Mouse (Mus musculus): Measurements from ENCODE around the gene Aldh2. TPM values are rescaled to one million over a fixed set of nuclear protein-coding genes. Genes with fewer than 3 reads are reported as not detected.

The Aldh2 gene
- total and polyA plus RNA-seq, 3 experiments: 198 to 471 (median 267) TPM

DNA sequence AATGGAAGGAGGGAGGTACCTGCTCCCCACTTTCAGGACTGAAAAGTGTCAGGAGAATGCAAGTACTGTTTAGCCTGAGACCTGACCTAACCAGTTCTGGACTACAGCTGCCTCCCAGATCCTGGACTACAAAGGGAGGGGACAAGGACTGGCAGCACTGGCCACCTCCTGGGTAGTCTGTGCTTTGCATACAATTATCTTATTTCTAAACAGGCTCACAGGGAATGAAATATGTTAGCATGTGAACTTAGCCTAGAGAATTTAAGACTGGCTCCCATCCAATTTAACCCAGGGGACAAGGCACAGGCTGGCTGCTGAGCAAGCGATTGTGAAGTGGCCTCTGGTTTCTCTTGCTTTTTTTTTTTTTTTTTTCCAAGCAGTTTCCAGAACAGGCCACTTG lies 22.8 kb downstream of the Aldh2 start:
- Histone ChIP-seq H3K4me1 (ENCODE audit: control insufficient read depth in 1 of 2, insufficient read depth in 2 of 2, low read length in 2 of 2) (no peaks in the 10 kb centered on the region), H3K27me3 (ENCODE audit: control insufficient read depth in 1 of 2, insufficient read depth in 2 of 2, low read length in 2 of 2) (no peaks in the 10 kb centered on the region), H3K9me3 (replicated peaks; ENCODE audit: insufficient read depth, low read length) (no peaks in the 10 kb centered on the region), H3K27ac (ENCODE audit: control insufficient read depth, low read depth, low read length) (no peak overlapping the region), H3K9ac (ENCODE audit: control insufficient read depth, low read depth, low read length, poor library complexity, severe bottlenecking) (no peak overlapping the region), H3K79me2 (ENCODE audit: control insufficient read depth, insufficient read depth, low read length, poor library complexity) (no peaks in the 10 kb centered on the region), H3K4me3 (ENCODE audit: control insufficient read depth in 1 of 2, insufficient read depth in 1 of 2, low read depth in 2 of 2, low read length in 2 of 2) (no peak overlapping the region), H3K36me3 (ENCODE audit: control insufficient read depth in 1 of 2, insufficient read depth in 2 of 2, low read length in 2 of 2) (peaks cover 0 to 3% of the 10 kb centered on the region in 2 experiments; a peak in 1 of 4 replicates)
- TF ChIP-seq ETS1 (IDR thresholded peaks at IDR 0.05; ENCODE audit: low read depth, low read length) (no peak), EP300 (IDR thresholded peaks at IDR 0.05; ENCODE audit: low read depth in 1 of 2, low read length in 2 of 2) (no peak), SMC3 (IDR thresholded peaks at IDR 0.05; ENCODE audit: low read depth, low read length) (no peak), CHD1 (IDR thresholded peaks at IDR 0.05; ENCODE audit: low read depth, low read length) (no peak), GATA1 (IDR thresholded peaks at IDR 0.05; ENCODE audit: low read depth, low read length) (no peak), MXI1 (IDR thresholded peaks at IDR 0.05; ENCODE audit: low read depth, low read length) (no peak), ZMIZ1 (IDR thresholded peaks at IDR 0.05; ENCODE audit: low read depth, low read length) (no peak), UBTF (IDR thresholded peaks at IDR 0.05; ENCODE audit: borderline replicate concordance, insufficient read depth, low read depth, low read length) (no peak), USF1 (IDR thresholded peaks at IDR 0.05; ENCODE audit: low read depth, low read length) (no peak), HCFC1 (IDR thresholded peaks at IDR 0.05; ENCODE audit: low read depth, low read length) (no peak), MYC (IDR thresholded peaks at IDR 0.05; ENCODE audit: low read depth, low read length) (no peak)
- DNase-seq (ENCODE audit: low read depth, low spot score): no peak

DNA sequence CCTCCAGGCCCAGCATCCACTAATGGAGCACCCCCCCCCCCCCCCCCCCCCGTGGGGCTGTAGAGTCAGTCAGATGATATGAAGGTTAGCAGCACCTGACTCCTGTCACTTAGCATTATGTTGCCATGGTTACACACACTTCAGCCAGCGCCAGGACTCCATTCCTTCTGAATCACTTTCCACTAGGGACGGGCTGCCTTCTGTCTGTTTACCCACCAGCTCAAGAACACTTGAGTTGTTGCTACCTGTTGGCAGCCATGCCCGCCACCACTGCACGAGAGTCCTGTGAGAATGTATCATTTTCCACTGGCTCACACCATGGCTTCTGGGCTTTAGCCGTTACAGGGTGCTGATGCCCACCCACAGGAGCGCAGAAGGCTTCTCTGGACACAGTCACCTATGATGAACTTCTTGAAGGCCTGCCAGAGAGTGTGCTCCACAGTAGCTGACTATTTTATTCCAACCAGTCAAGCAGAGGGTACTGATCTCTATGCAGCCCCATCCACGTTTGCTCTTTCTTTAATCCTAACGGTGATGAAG lies 23.7 kb downstream of the Aldh2 start:
- Histone ChIP-seq H3K79me2 (ENCODE audit: control insufficient read depth, insufficient read depth, low read length, poor library complexity) (no peaks in the 10 kb centered on the region), H3K4me3 (ENCODE audit: control insufficient read depth in 1 of 2, insufficient read depth in 1 of 2, low read depth in 2 of 2, low read length in 2 of 2) (no peak overlapping the region), H3K9me3 (replicated peaks; ENCODE audit: insufficient read depth, low read length) (no peaks in the 10 kb centered on the region), H3K27ac (ENCODE audit: control insufficient read depth, low read depth, low read length) (no peak overlapping the region), H3K9ac (ENCODE audit: control insufficient read depth, low read depth, low read length, poor library complexity, severe bottlenecking) (no peak overlapping the region), H3K36me3 (ENCODE audit: control insufficient read depth in 1 of 2, insufficient read depth in 2 of 2, low read length in 2 of 2) (peaks cover 0 to 3% of the 10 kb centered on the region in 2 experiments; a peak in 1 of 4 replicates), H3K4me1 (ENCODE audit: control insufficient read depth in 1 of 2, insufficient read depth in 2 of 2, low read length in 2 of 2) (peaks cover 0 to under 1% of the 10 kb centered on the region in 2 experiments; a peak in 1 of 4 replicates), H3K27me3 (ENCODE audit: control insufficient read depth in 1 of 2, insufficient read depth in 2 of 2, low read length in 2 of 2) (no peaks in the 10 kb centered on the region)
- DNase-seq (ENCODE audit: low read depth, low spot score): no peak
- no peak for TF ChIP-seq SMC3 (IDR thresholded peaks at IDR 0.05; ENCODE audit: low read depth, low read length)
- no peak for TF ChIP-seq KAT2A (conservative IDR thresholded peaks at IDR 0.05; ENCODE audit: low read depth, low read length)
- TF ChIP-seq GABPA (IDR thresholded peaks at IDR 0.05; ENCODE audit: low read depth, low read length): no peak
- TF ChIP-seq ZKSCAN1 (IDR thresholded peaks at IDR 0.05; ENCODE audit: low read depth, low read length): no peak
- TF ChIP-seq BHLHE40 (IDR thresholded peaks at IDR 0.05; ENCODE audit: borderline replicate concordance, low read depth, low read length): no peak
- no peak for TF ChIP-seq MAZ (IDR thresholded peaks at IDR 0.05; ENCODE audit: low read depth, low read length)
- TF ChIP-seq NELFE (IDR thresholded peaks at IDR 0.05; ENCODE audit: low read depth, low read length): no peak
- no peak for TF ChIP-seq CTCF (IDR thresholded peaks at IDR 0.05 in 2 of 3, conservative IDR thresholded peaks at IDR 0.05 in 1 of 3; ENCODE audit: control insufficient read depth in 1 of 3, insufficient read depth in 1 of 3, low read depth in 2 of 3, low read length in 3 of 3, poor library complexity in 1 of 3, severe bottlenecking in 1 of 3)
- TF ChIP-seq TAL1 (IDR thresholded peaks at IDR 0.05; ENCODE audit: low read length): no peak
- TF ChIP-seq MYC (IDR thresholded peaks at IDR 0.05; ENCODE audit: low read depth, low read length): no peak
- TF ChIP-seq GATA1 (IDR thresholded peaks at IDR 0.05; ENCODE audit: low read depth, low read length): no peak
- no peak for TF ChIP-seq EP300 (IDR thresholded peaks at IDR 0.05; ENCODE audit: low read depth in 1 of 2, low read length in 2 of 2)

Measured in MEL (cell line).